ENCODE assay signal across 9 mouse cellular contexts in the genomic region with DNA sequence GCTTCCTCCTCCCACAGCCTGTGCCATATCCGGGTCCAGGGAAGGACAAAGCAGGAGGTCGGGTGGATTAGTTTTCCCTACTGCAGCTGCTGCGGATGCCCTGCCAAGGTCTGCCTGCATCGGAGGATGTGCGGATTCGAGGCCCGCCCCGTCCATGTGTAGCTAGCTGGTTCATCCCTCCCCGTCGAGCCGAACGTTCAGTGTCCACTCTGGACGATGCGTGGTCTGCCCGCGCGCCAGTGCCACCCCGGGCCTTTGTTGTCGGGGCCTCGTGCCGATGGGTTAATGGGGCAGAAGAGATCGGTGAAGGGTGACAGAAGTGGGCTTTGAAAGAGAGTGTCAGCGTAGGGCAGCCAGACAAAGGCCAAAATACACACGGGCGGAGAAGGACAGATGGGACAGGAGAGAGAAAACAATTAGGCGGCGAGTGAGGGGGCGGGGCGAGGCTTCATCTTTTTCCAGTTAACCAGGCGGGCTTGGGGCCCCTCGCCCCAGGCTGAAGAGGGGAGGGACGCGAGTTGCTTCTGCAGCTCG. TPM values are rescaled to one million over a fixed set of nuclear protein-coding genes. Genes with fewer than 3 reads are reported as not detected.
A peak's percentile ranks its signal among the peaks of the same experiment; 100 is the strongest.
DNase-seq lines count a peak whose midpoint lies in the region; ATAC-seq lines count a peak whose summit lies in the region.
"Had no signal": no experiment of that assay in that cellular context is flagged by ENCODE, and none has a peak within 500 bp of the region (broad histone marks: within the 10 kb centered on the region; RNA-seq: fewer than 3 reads in every experiment).

No protein-coding gene starts in this region.

- no peaks in the 10 kb centered on the region for H3K36me3 ChIP-seq in kidney, embryonic 15.5 days
- H3K36me3 ChIP-seq in limb, embryonic 11.5 days (ENCODE audit: control insufficient read depth, insufficient read depth, low read length) = no peaks in the 10 kb centered on the region
- no peaks in the 10 kb centered on the region for H3K36me3 ChIP-seq in liver, embryonic 11.5 days (ENCODE audit: control insufficient read depth, insufficient read depth, low read length)
- H3K36me3 ChIP-seq: liver, embryonic 15.5 days had no signal

- H3K4me3 ChIP-seq in kidney, embryonic 15.5 days (replicated peaks) = peak overlapping the region; percentile 16
- H3K4me3 ChIP-seq in limb, embryonic 11.5 days (ENCODE audit: low read depth, low read length) = no peak overlapping the region; the same call in 1 of the 2 replicates
- H3K4me3 ChIP-seq in liver, embryonic 11.5 days (ENCODE audit: low read depth, low read length) = no peak overlapping the region
- H3K4me3 ChIP-seq: liver, embryonic 15.5 days had no signal

- peaks cover 85% of the 10 kb centered on the region for H3K27me3 ChIP-seq in kidney, embryonic 15.5 days
- H3K27me3 ChIP-seq in limb, embryonic 11.5 days (ENCODE audit: control insufficient read depth, insufficient read depth, low read length) = peaks cover 63% of the 10 kb centered on the region
- peaks cover 95% of the 10 kb centered on the region for H3K27me3 ChIP-seq in liver, embryonic 11.5 days (replicated peaks; ENCODE audit: control insufficient read depth, insufficient read depth, low read length)

- H3K9me3 ChIP-seq in kidney, embryonic 15.5 days (replicated peaks) = no peaks in the 10 kb centered on the region
- H3K9me3 ChIP-seq in limb, embryonic 11.5 days (ENCODE audit: control insufficient read depth, low read length) = no peaks in the 10 kb centered on the region
- H3K9me3 ChIP-seq in liver, embryonic 11.5 days (ENCODE audit: control insufficient read depth, low read length) = no peaks in the 10 kb centered on the region
- H3K9me3 ChIP-seq: liver, embryonic 15.5 days had no signal

- no peak for DNase-seq in kidney, adult 18-20 months
- DNase-seq in embryo, embryonic 9.5 days (ENCODE audit: extremely low spot score) = peak; percentile 83
- DNase-seq in limb, embryonic 11.5 days (ENCODE audit: low spot score) = peak; percentile 48
- DNase-seq in retina, postnatal 1 day = peak; percentile 96
- DNase-seq in adrenal gland, adult 8-10 months = no peak
- no peak for DNase-seq in spleen, postnatal 4 days (ENCODE audit: low spot score in 2 of 2)
- DNase-seq in liver, embryonic 11.5 days (ENCODE audit: low spot score) = no peak

- no peak overlapping the region for H3K9ac ChIP-seq in kidney, embryonic 15.5 days
- no peak overlapping the region for H3K9ac ChIP-seq in limb, embryonic 11.5 days (ENCODE audit: low read length)
- no peak overlapping the region for H3K9ac ChIP-seq in liver, embryonic 11.5 days (ENCODE audit: low read depth, low read length)
- H3K9ac ChIP-seq: liver, embryonic 15.5 days had no signal

- peaks cover 38% of the 10 kb centered on the region for H3K4me1 ChIP-seq in kidney, embryonic 15.5 days
- peaks cover 3% of the 10 kb centered on the region; the same call in 1 of the 2 replicates for H3K4me1 ChIP-seq in limb, embryonic 11.5 days (ENCODE audit: control insufficient read depth, insufficient read depth, low read length)
- H3K4me1 ChIP-seq in liver, embryonic 11.5 days (replicated peaks; ENCODE audit: control insufficient read depth, insufficient read depth, low read length) = no peaks in the 10 kb centered on the region
- H3K4me1 ChIP-seq: liver, embryonic 15.5 days had no signal

- H3K27ac ChIP-seq in kidney, embryonic 15.5 days = peak overlapping the region; percentile 78
- no peak overlapping the region for H3K27ac ChIP-seq in limb, embryonic 11.5 days (replicated peaks; ENCODE audit: low read depth, low read length)
- no peak overlapping the region for H3K27ac ChIP-seq in liver, embryonic 11.5 days (ENCODE audit: low read depth, low read length)
- H3K27ac ChIP-seq: liver, embryonic 15.5 days had no signal

- WGBS in kidney, embryonic 15.5 days = under 1% methylated on average over 34 of the region's 34 CpGs
- WGBS in limb, embryonic 11.5 days = under 1% methylated on average over 34 of the region's 34 CpGs
- WGBS in liver, embryonic 11.5 days = 3% methylated on average over 34 of the region's 34 CpGs

- peak; percentile 75 for ATAC-seq in kidney, embryonic 15.5 days (replicated peaks; ENCODE audit: low FRiP score)
- ATAC-seq in limb, embryonic 11.5 days (ENCODE audit: insufficient number of reproducible peaks, low FRiP score, low TSS enrichment, low read depth) = peak; percentile 55; the same call in 1 of the 2 replicates
- no peak for ATAC-seq in liver, embryonic 11.5 days (replicated peaks; ENCODE audit: low FRiP score)

- H3K4me2 ChIP-seq in kidney, embryonic 15.5 days = peak overlapping the region; percentile 45
- no peak overlapping the region; the same call in 1 of the 2 replicates for H3K4me2 ChIP-seq in limb, embryonic 11.5 days (ENCODE audit: low read depth, severe bottlenecking)
- no peak overlapping the region for H3K4me2 ChIP-seq in liver, embryonic 11.5 days
- H3K4me2 ChIP-seq: liver, embryonic 15.5 days had no signal

RNA-seq across cellular contexts. Expression of a gene that starts 7.8 kb away (rescaled TPM):
- 90.8 and 96.1 TPM in 2 replicates for polyA plus RNA-seq in kidney, embryonic 15.5 days (2015; fragmentation: Nextera tagmentation; extraction: Ambion mirVana)
- 0.08 and 0.21 TPM in 2 replicates for polyA plus RNA-seq in limb, embryonic 11.5 days (2014; fragmentation: Nextera tagmentation; extraction: Ambion mirVana)
- total RNA-seq in adrenal gland, adult 8-10 months (2022) = not detected
- not detected in 2 replicates for polyA plus RNA-seq in liver, embryonic 11.5 days (2014; fragmentation: Nextera tagmentation; extraction: Ambion mirVana)
- polyA plus RNA-seq: liver, embryonic 15.5 days had no signal

RNA-seq across cellular contexts. Expression of a gene that starts 51.1 kb away (rescaled TPM):
- 9.8 and 13.2 TPM in 2 replicates for polyA plus RNA-seq in kidney, embryonic 15.5 days (2015; fragmentation: Nextera tagmentation; extraction: Ambion mirVana)
- polyA plus RNA-seq in limb, embryonic 11.5 days (2014; fragmentation: Nextera tagmentation; extraction: Ambion mirVana) = 8.0 and 9.1 TPM in 2 replicates
- total RNA-seq in adrenal gland, adult 8-10 months (2022) = 10 to 100 TPM; 35.1 to 37.0 (median 36.2) TPM
- 4.6 and 5.7 TPM in 2 replicates for polyA plus RNA-seq in liver, embryonic 11.5 days (2014; fragmentation: Nextera tagmentation; extraction: Ambion mirVana)

Comparison
In these comparisons a context has a peak if more than half of its experiments do, and no peak if none do; other contexts are left out.
1. DNase-seq: peak in embryo, embryonic 9.5 days (single experiment), limb, embryonic 11.5 days (single experiment) and retina, postnatal 1 day (single experiment); none in kidney, adult 18-20 months (single experiment), adrenal gland, adult 8-10 months (single experiment), spleen, postnatal 4 days (0 of 2) and liver, embryonic 11.5 days (single experiment).
2. RNA of a gene that starts 7.8 kb away (polyA plus RNA-seq): 90.8 to 96.1 TPM in kidney, embryonic 15.5 days; 0.08 to 0.21 TPM in limb, embryonic 11.5 days and not detected in liver, embryonic 11.5 days; every median in the first group is over 10 times any median in the second.